Mouse (Mus musculus): ENCODE data around the gene Col11a2. TPM values are rescaled to one million over a fixed set of nuclear protein-coding genes. Genes with fewer than 3 reads are reported as not detected.
"Not testable (repeated sequence)": the region's sequence is repeated elsewhere in the genome, so short reads cannot be mapped to it uniquely, and the experiment has no call there.

Gene Col11a2
- polyA plus RNA-seq, 1 experiment from 2014 or later: 0.61 TPM

DNA sequence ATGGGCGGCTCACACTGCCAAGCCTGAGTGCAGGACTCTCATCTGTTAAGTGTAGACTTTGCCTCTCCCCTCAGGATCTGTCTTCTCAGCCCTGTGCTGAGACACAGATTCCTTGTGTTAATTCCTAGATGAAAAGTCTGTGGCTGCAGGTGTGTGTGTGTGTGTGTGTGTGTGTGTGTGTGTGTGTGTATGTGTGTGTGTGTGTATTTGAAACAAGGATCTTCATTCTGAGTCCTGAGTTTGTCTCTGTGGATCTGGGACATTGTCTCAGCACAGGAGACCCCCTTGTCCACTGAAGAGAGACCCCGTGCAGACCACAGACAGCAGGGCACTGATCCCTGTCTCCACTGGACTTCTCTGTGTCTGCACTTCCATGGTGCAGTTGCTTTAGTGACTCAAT lies 38.4 kb upstream of the Col11a2 start:
- not testable (repeated sequence) for H3K4me1 ChIP-seq (ENCODE audit: control insufficient read depth, insufficient read depth, low read length); H3K36me3 ChIP-seq (ENCODE audit: control insufficient read depth, insufficient read depth, low read length); ATAC-seq (ENCODE audit: insufficient read depth, low FRiP score); H3K27me3 ChIP-seq (ENCODE audit: control insufficient read depth, insufficient read depth, low read length); H3K9ac ChIP-seq (ENCODE audit: low read length); H3K9me3 ChIP-seq (replicated peaks; ENCODE audit: control insufficient read depth, low read length); H3K4me3 ChIP-seq (replicated peaks; ENCODE audit: low read length); H3K27ac ChIP-seq (ENCODE audit: low read length); H3K4me2 ChIP-seq (ENCODE audit: low read depth, low read length)
- WGBS: 44% methylated on average over 2 of the region's 2 CpGs

DNA sequence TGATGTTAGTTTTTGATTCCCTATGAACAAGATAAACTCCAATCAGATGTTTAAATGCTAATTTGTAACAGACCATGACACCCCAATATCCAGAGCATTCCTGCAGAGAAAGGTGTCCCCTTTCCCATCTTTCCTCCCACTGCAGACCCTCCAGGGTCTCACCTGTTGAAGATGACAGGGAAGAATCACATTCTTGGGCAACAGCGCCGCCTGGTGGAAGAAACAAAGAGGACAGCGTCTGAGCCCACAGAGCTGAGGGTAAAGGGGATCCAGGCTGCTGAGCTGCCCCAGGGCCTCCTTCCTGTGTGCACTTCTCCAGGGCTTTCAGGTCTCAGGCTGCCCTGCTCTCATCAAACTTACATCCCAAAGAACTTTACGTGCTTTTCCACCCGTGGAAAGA lies 35.8 kb upstream of the Col11a2 start:
- Histone ChIP-seq H3K9me3 (replicated peaks; ENCODE audit: control insufficient read depth, low read length) (no peaks in the 10 kb centered on the region), H3K4me2 (ENCODE audit: low read depth, low read length) (no peak overlapping the region), H3K27me3 (ENCODE audit: control insufficient read depth, insufficient read depth, low read length) (peaks cover 9% of the 10 kb centered on the region), H3K4me3 (replicated peaks; ENCODE audit: low read length) (no peak overlapping the region), H3K27ac (ENCODE audit: low read length) (no peak overlapping the region), H3K9ac (ENCODE audit: low read length) (no peak overlapping the region), H3K4me1 (ENCODE audit: control insufficient read depth, insufficient read depth, low read length) (0 out of 2 replicates have a peak, but pooled peaks cover 2% of the 10 kb centered on the region), H3K36me3 (ENCODE audit: control insufficient read depth, insufficient read depth, low read length) (no peaks in the 10 kb centered on the region)
- ATAC-seq (ENCODE audit: insufficient read depth, low FRiP score): no peak
- 4% methylated on average over 5 of the region's 5 CpGs for WGBS

DNA sequence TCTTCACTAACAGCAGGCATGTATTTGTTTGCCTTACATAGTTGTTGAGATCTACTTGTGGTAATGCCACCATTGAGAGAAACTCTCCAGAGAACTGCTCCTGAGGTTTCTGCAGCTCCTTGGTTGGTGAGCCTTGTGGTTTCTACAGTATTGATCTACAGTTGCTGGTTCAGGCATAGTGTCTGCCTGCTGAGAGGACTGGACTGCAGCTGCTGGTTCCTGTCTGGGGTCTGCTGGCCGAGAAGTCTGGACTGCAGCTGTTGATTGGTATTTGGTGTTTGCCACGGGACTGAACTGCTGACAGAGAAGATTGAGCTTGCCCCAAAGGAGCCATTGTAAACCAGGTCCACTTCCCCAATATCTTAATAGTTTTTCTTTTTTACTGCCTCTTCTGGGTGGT lies 32.7 kb upstream of the Col11a2 start:
- no peak overlapping the region for H3K27ac ChIP-seq (ENCODE audit: low read length)
- no peak for ATAC-seq (ENCODE audit: insufficient read depth, low FRiP score)
- WGBS: 45% methylated on average over 2 of the region's 2 CpGs

DNA sequence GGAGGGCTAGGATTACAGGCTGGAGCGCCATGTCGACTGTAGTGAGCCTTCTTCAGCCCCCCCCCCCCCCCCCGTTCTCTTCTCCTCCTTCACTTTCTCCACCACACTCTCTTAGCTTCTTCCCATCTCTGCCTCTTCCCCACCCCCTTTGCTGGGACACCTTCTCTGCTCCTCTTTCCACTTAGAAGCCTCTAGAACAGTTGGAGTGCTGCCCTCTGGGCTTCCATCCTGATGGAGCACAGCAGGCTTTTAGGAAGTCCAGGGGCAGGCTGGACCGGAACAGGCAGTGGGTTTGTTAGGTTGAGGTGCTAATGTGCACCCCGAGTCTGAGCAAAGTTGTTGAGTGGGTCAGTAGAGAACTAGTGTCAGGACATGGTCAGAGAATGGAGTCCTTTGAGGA lies 29.1 kb upstream of the Col11a2 start:
- WGBS: 71% methylated on average over 5 of the region's 5 CpGs
- no peak overlapping the region for H3K9ac ChIP-seq (ENCODE audit: low read length)
- no peak overlapping the region for H3K27ac ChIP-seq (ENCODE audit: low read length)
- ATAC-seq (ENCODE audit: insufficient read depth, low FRiP score): no peak
- H3K9me3 ChIP-seq (replicated peaks; ENCODE audit: control insufficient read depth, low read length): no peaks in the 10 kb centered on the region
- H3K27me3 ChIP-seq (ENCODE audit: control insufficient read depth, insufficient read depth, low read length): no peaks in the 10 kb centered on the region; the same call in 1 of the 2 replicates
- H3K4me2 ChIP-seq (ENCODE audit: low read depth, low read length): no peak overlapping the region
- H3K4me1 ChIP-seq (ENCODE audit: control insufficient read depth, insufficient read depth, low read length): no peaks in the 10 kb centered on the region
- no peak overlapping the region for H3K4me3 ChIP-seq (replicated peaks; ENCODE audit: low read length)
- no peaks in the 10 kb centered on the region for H3K36me3 ChIP-seq (ENCODE audit: control insufficient read depth, insufficient read depth, low read length)

More for the DNA sequence above, 32.7 kb upstream of the Col11a2 start:
- H3K4me2 ChIP-seq (ENCODE audit: low read depth, low read length): no peak overlapping the region
- H3K4me1 ChIP-seq (ENCODE audit: control insufficient read depth, insufficient read depth, low read length): no peaks in the 10 kb centered on the region
- no peak overlapping the region for H3K9ac ChIP-seq (ENCODE audit: low read length)
- no peak overlapping the region for H3K4me3 ChIP-seq (replicated peaks; ENCODE audit: low read length)
- no peaks in the 10 kb centered on the region for H3K9me3 ChIP-seq (replicated peaks; ENCODE audit: control insufficient read depth, low read length)
- H3K36me3 ChIP-seq (ENCODE audit: control insufficient read depth, insufficient read depth, low read length): no peaks in the 10 kb centered on the region
- no peaks in the 10 kb centered on the region; the same call in 1 of the 2 replicates for H3K27me3 ChIP-seq (ENCODE audit: control insufficient read depth, insufficient read depth, low read length)

DNA sequence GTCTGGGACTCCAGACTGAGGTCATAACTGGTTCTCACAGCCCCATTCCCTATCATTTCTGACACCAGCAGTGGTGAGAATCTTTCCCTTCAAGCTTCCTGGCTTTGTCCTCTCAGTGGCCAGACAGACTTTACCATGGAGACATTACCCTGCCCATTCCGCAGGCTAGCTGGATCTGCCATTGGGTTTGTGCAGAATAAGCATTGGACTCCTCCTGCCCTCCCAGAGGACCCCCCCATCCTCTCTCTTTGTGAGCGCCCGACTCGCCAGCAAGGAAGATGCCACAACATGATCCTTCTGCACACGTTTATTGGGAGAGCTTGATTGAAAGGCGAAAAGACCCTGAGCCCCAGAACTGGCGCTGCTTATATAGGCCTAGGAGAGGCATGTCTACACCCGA lies 25.8 kb upstream of the Col11a2 start:
- no peak for ATAC-seq (ENCODE audit: insufficient read depth, low FRiP score)
- H3K27me3 ChIP-seq (ENCODE audit: control insufficient read depth, insufficient read depth, low read length): no peaks in the 10 kb centered on the region
- no peaks in the 10 kb centered on the region for H3K4me1 ChIP-seq (ENCODE audit: control insufficient read depth, insufficient read depth, low read length)
- H3K4me3 ChIP-seq (replicated peaks; ENCODE audit: low read length): no peak overlapping the region
- no peak overlapping the region for H3K4me2 ChIP-seq (ENCODE audit: low read depth, low read length)
- WGBS: 93% methylated on average over 8 of the region's 8 CpGs
- no peak overlapping the region for H3K27ac ChIP-seq (ENCODE audit: low read length)
- no peaks in the 10 kb centered on the region for H3K9me3 ChIP-seq (replicated peaks; ENCODE audit: control insufficient read depth, low read length)
- H3K9ac ChIP-seq (ENCODE audit: low read length): no peak overlapping the region
- H3K36me3 ChIP-seq (ENCODE audit: control insufficient read depth, insufficient read depth, low read length): no peaks in the 10 kb centered on the region

DNA sequence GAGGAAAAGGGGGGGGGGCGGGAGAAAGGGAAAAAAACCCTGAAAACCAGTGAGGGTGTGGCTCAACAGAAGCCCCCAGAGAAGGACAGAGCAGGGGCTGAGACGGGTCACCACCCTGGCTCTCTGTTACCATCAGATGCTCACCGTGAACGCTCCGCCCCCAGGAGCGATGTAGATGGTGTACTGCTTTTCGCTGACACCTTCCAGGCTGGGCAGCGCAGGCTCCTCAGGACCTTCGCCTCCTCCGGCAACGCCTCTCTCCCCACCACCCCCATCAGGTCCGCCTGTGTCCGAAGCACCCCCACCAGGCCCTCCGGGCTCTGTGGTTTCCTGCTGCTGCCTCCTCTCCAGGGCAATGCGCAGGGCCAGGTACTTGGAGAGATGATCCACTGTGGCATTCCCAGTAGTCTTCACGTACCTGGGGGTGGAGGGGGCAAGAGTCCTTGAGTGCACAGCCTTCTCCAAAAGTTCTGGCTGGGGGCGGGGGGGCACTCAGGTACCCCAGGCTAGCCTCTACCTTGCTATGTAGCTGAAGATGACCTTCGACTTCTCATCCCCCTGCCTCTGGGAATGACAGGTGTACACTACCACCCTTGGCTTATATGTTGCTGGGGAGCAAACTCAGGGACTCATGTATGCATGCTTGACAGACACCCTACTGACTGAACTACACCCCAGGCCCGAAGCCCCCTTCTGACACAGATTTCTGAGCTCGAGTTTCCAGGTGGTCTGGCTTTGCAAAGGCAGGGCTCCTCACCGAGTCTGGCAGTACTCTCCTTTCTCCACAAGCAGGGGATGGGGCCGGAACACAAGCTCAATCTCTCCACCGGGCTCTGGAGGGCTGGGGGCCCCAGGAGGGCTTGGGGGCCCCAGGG lies 17.5 kb upstream of the Col11a2 start:
- peaks cover 21% of the 10 kb centered on the region for H3K36me3 ChIP-seq (ENCODE audit: control insufficient read depth, insufficient read depth, low read length)
- H3K27ac ChIP-seq (ENCODE audit: low read length): no peak overlapping the region
- no peak overlapping the region for H3K9ac ChIP-seq (ENCODE audit: low read length)
- peaks cover 17% of the 10 kb centered on the region for H3K4me1 ChIP-seq (ENCODE audit: control insufficient read depth, insufficient read depth, low read length)
- H3K4me3 ChIP-seq (replicated peaks; ENCODE audit: low read length): no peak overlapping the region
- WGBS: 93% methylated on average over 23 of the region's 23 CpGs
- ATAC-seq (ENCODE audit: insufficient read depth, low FRiP score): no peak
- no peak overlapping the region for H3K4me2 ChIP-seq (ENCODE audit: low read depth, low read length)
- no peaks in the 10 kb centered on the region for H3K27me3 ChIP-seq (ENCODE audit: control insufficient read depth, insufficient read depth, low read length)
- no peaks in the 10 kb centered on the region for H3K9me3 ChIP-seq (replicated peaks; ENCODE audit: control insufficient read depth, low read length)

DNA sequence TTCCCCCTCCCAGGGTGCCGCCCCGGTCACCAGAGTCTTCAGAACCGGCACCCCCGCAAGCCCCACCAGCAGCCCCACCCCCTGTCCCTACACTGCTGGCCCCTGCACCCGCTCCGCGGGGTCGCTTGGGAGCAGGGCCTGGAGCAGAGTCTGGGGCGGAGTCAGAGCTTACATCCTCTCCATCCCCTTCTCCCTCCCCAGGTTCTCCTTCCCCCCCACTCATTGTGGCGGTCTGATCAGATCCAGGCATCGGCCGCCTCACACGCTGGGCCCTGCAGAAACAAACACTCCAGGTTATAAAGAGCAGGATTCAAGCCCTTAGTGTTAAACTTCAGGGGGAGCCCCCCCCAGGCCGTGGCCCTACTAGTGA lies 16.8 kb upstream of the Col11a2 start:
- 89% methylated on average over 14 of the region's 14 CpGs for WGBS
- no peak for ATAC-seq (ENCODE audit: insufficient read depth, low FRiP score)
- Histone ChIP-seq H3K4me2 (ENCODE audit: low read depth, low read length) (no peak overlapping the region), H3K36me3 (ENCODE audit: control insufficient read depth, insufficient read depth, low read length) (peaks cover 21% of the 10 kb centered on the region), H3K9ac (ENCODE audit: low read length) (no peak overlapping the region), H3K27ac (ENCODE audit: low read length) (no peak overlapping the region), H3K27me3 (ENCODE audit: control insufficient read depth, insufficient read depth, low read length) (no peaks in the 10 kb centered on the region), H3K9me3 (replicated peaks; ENCODE audit: control insufficient read depth, low read length) (no peaks in the 10 kb centered on the region), H3K4me1 (ENCODE audit: control insufficient read depth, insufficient read depth, low read length) (peaks cover 22% of the 10 kb centered on the region), H3K4me3 (replicated peaks; ENCODE audit: low read length) (no peak overlapping the region)

DNA sequence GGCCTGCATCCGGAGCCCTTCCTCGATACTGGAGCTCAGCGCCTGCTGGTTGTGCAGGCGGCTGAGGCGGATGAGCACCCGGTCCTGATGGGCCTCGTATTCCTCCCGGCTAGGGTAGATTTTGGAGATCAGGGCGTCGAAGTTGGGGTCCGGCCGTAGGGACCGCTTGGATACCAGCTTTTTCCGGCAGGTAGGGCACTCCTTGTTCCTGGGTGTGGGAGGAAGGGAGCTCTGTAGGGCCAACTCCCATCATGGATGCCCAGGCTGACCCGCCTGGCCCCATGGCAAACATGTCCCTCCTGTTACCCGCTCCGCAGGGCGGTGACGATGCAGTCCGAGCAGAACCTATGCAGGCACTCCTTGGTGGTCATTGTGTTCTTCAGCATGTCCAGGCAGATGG lies 16.2 kb upstream of the Col11a2 start:
- Histone ChIP-seq H3K9ac (ENCODE audit: low read length) (no peak overlapping the region), H3K9me3 (replicated peaks; ENCODE audit: control insufficient read depth, low read length) (no peaks in the 10 kb centered on the region), H3K4me3 (replicated peaks; ENCODE audit: low read length) (no peak overlapping the region), H3K27ac (ENCODE audit: low read length) (no peak overlapping the region), H3K36me3 (ENCODE audit: control insufficient read depth, insufficient read depth, low read length) (peaks cover 21% of the 10 kb centered on the region), H3K27me3 (ENCODE audit: control insufficient read depth, insufficient read depth, low read length) (no peaks in the 10 kb centered on the region), H3K4me2 (ENCODE audit: low read depth, low read length) (no peak overlapping the region), H3K4me1 (ENCODE audit: control insufficient read depth, insufficient read depth, low read length) (peaks cover 22% of the 10 kb centered on the region)
- WGBS: 95% methylated on average over 20 of the region's 20 CpGs
- no peak for ATAC-seq (ENCODE audit: insufficient read depth, low FRiP score)

DNA sequence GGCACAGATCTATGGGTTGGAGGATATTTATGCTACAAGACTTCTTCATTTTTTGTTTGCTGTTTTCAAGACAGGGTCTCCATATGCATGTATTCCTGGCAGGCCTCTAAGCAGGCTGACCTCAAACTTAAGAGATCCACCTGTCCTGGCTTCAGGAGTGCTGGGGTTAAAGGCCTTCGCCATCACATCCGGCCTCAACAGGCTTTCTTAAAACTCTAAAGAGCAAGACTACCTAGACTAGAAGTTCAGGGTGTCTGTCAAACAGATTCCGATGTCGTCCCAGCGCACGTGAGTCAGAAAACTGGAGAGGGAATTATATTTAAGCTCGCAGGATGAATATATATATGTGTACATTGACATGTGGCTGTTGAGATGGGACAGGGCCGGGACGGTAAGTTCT lies 15.6 kb upstream of the Col11a2 start:
- Histone ChIP-seq H3K4me1 (ENCODE audit: control insufficient read depth, insufficient read depth, low read length) (peaks cover 27% of the 10 kb centered on the region), H3K27ac (ENCODE audit: low read length) (no peak overlapping the region), H3K4me2 (ENCODE audit: low read depth, low read length) (peak overlapping the region; percentile 88), H3K9ac (ENCODE audit: low read length) (peak overlapping the region; percentile 92), H3K27me3 (ENCODE audit: control insufficient read depth, insufficient read depth, low read length) (no peaks in the 10 kb centered on the region), H3K9me3 (replicated peaks; ENCODE audit: control insufficient read depth, low read length) (no peaks in the 10 kb centered on the region), H3K36me3 (ENCODE audit: control insufficient read depth, insufficient read depth, low read length) (peaks cover 26% of the 10 kb centered on the region), H3K4me3 (replicated peaks; ENCODE audit: low read length) (peak overlapping the region; percentile 92)
- no peak for ATAC-seq (ENCODE audit: insufficient read depth, low FRiP score)
- 52% methylated on average over 9 of the region's 9 CpGs for WGBS

Data from stomach, embryonic 16.5 days (tissue).